Mouse (Mus musculus) hindbrain, embryonic 11.5 days (tissue): Measurements from ENCODE around the gene Slc12a5. TPM values are rescaled to one million over a fixed set of nuclear protein-coding genes. Genes with fewer than 3 reads are reported as not detected.

Experiments
- ATAC-seq: fragments of 200-750 bp; cut with Nextera tagmentation; 2 replicates; pipeline ENCODE4 v1.8.0; 2017; ENCODE audit warnings: mild to moderate bottlenecking, moderate TSS enrichment, moderate library complexity; ENCODE audit not compliant: low FRiP score
- DNase-seq: peaks from one replicate; pipeline ENCODE4 v3.0.0-alpha.2; 2015; ENCODE audit warnings: low spot score
- H3K27ac ChIP-seq: fragments of 300-500 bp; sonication (generic); 2 replicates; pipeline ENCODE4 v1.5.1; 2014; ENCODE audit warnings: mild to moderate bottlenecking, low read depth, low read length
- H3K27me3 ChIP-seq: fragments of 300-500 bp; sonication (generic); 2 replicates; pipeline ENCODE4 v1.6.1; 2014; ENCODE audit warnings: mild to moderate bottlenecking, low read length, moderate library complexity, mixed read lengths; ENCODE audit not compliant: control insufficient read depth, insufficient read depth
- H3K36me3 ChIP-seq: fragments of 300-500 bp; sonication (generic); 2 replicates; pipeline ENCODE4 v1.6.1; 2014; ENCODE audit warnings: mild to moderate bottlenecking, low read length, moderate library complexity, mixed read lengths; ENCODE audit not compliant: control insufficient read depth, insufficient read depth
- H3K4me1 ChIP-seq: fragments of 300-500 bp; sonication (generic); replicated peaks from 2 replicates; pipeline ENCODE4 v1.6.1; 2014; ENCODE audit warnings: low read length, mixed read lengths; ENCODE audit not compliant: control insufficient read depth, insufficient read depth
- H3K4me2 ChIP-seq: fragments of 300-500 bp; sonication (generic); replicated peaks from 2 replicates; pipeline ENCODE4 v1.6.1; 2014; ENCODE audit warnings: mild to moderate bottlenecking, low read depth, low read length
- H3K4me3 ChIP-seq: fragments of 300-500 bp; sonication (generic); 2 replicates; pipeline ENCODE4 v1.5.1; 2014; ENCODE audit warnings: low read depth, low read length
- H3K9ac ChIP-seq: fragments of 300-500 bp; sonication (generic); 2 replicates; pipeline ENCODE4 v1.6.1; 2014; ENCODE audit warnings: low read depth, low read length
- H3K9me3 ChIP-seq: fragments of 300-500 bp; sonication (generic); 2 replicates; pipeline ENCODE4 v1.6.1; 2016; ENCODE audit warnings: low read length; ENCODE audit not compliant: control insufficient read depth
- WGBS: fragments of 180-500 bp; shearing (Covaris S2); extraction: QIAGEN DNeasy Blood & Tissue Kit; methylation state at CpG from one replicate; pipeline ENCODE4 v1.1.7; 2014; 5-methylcytosine and 5-hydroxymethylcytosine counted together
- polyA plus RNA-seq: library from polyadenylated mRNA; unstranded; fragments of >200 nt; fragmentation: Nextera tagmentation; extraction: Ambion mirVana; gene quantifications from 2 replicates; pipeline ENCODE4 v1.2.1, GENCODE M21; 2014

The Slc12a5 gene
- polyA plus RNA-seq, 1 experiment from 2014 or later: 7.4 TPM

GRCm38 (mm10) chr2:164979749-164980148 is 19.1 kb downstream of the Slc12a5 start:
- Histone ChIP-seq H3K27ac (no peak overlapping the region), H3K36me3 (no peaks in the 10 kb centered on the region), H3K9ac (no peak overlapping the region), H3K4me1 (no peaks in the 10 kb centered on the region), H3K4me3 (no peak overlapping the region), H3K9me3 (no peaks in the 10 kb centered on the region), H3K4me2 (no peak overlapping the region), H3K27me3 (0 out of 2 replicates have a peak, but pooled peaks cover 6% of the 10 kb centered on the region)
- DNase-seq (peak; percentile 71), ATAC-seq (no peak)
- WGBS: 24% methylated on average over 7 of the region's 7 CpGs

- Histone ChIP-seq H3K27ac (no peak overlapping the region), H3K9me3 (no peaks in the 10 kb centered on the region), H3K4me2 (no peak overlapping the region), H3K9ac (no peak overlapping the region), H3K27me3 (no peaks in the 10 kb centered on the region), H3K4me3 (no peak overlapping the region), H3K36me3 (no peaks in the 10 kb centered on the region), H3K4me1 (no peaks in the 10 kb centered on the region)
- WGBS: 86% methylated on average over 6 of the region's 6 CpGs
- ATAC-seq: no peak
- no peak for DNase-seq
These were observed 25.4 kb downstream of the Slc12a5 start for GRCm38 (mm10) chr2:164985962-164986361.

GRCm38 (mm10) chr2:164986371-164987027 is 25.9 kb downstream of the Slc12a5 start:
- ATAC-seq: no peak
- Histone ChIP-seq H3K4me2 (no peak overlapping the region), H3K27me3 (no peaks in the 10 kb centered on the region), H3K27ac (no peak overlapping the region), H3K4me3 (no peak overlapping the region), H3K9ac (no peak overlapping the region), H3K9me3 (no peaks in the 10 kb centered on the region), H3K36me3 (no peaks in the 10 kb centered on the region), H3K4me1 (no peaks in the 10 kb centered on the region)
- 76% methylated on average over 14 of the region's 14 CpGs for WGBS
- DNase-seq: no peak

- H3K27me3 ChIP-seq: no peaks in the 10 kb centered on the region
- no peak overlapping the region for H3K27ac ChIP-seq
- no peak for DNase-seq
- H3K36me3 ChIP-seq: no peaks in the 10 kb centered on the region
- H3K9ac ChIP-seq: no peak overlapping the region
- WGBS: 76% methylated on average over 13 of the region's 13 CpGs
- ATAC-seq: no peak
- H3K4me1 ChIP-seq: no peaks in the 10 kb centered on the region
- no peak overlapping the region for H3K4me3 ChIP-seq
- H3K9me3 ChIP-seq: no peaks in the 10 kb centered on the region
- H3K4me2 ChIP-seq: no peak overlapping the region
These were observed 28.2 kb downstream of the Slc12a5 start for GRCm38 (mm10) chr2:164988777-164989176.

GRCm38 (mm10) chr2:164991111-164991510 is 30.5 kb downstream of the Slc12a5 start:
- WGBS: 82% methylated on average over 3 of the region's 3 CpGs
- H3K27ac ChIP-seq: no peak overlapping the region
- no peaks in the 10 kb centered on the region for H3K4me1 ChIP-seq

GRCm38 (mm10) chr2:164991808-164992207 is 31.2 kb downstream of the Slc12a5 start:
- ATAC-seq: no peak
- Histone ChIP-seq H3K27ac (no peak overlapping the region), H3K36me3 (no peaks in the 10 kb centered on the region), H3K4me2 (no peak overlapping the region), H3K9me3 (no peaks in the 10 kb centered on the region), H3K4me3 (no peak overlapping the region), H3K27me3 (peaks cover 7% of the 10 kb centered on the region; the same call in 1 of the 2 replicates), H3K4me1 (no peaks in the 10 kb centered on the region), H3K9ac (no peak overlapping the region)
- DNase-seq: no peak
- WGBS: 46% methylated on average over 10 of the region's 10 CpGs

More at GRCm38 (mm10) chr2:164991111-164991510, 30.5 kb downstream of the Slc12a5 start:
- no peak overlapping the region for H3K4me3 ChIP-seq
- ATAC-seq (no peak), DNase-seq (no peak)
- no peaks in the 10 kb centered on the region for H3K36me3 ChIP-seq
- H3K4me2 ChIP-seq: no peak overlapping the region
- H3K9me3 ChIP-seq: no peaks in the 10 kb centered on the region
- H3K27me3 ChIP-seq: peaks cover 6% of the 10 kb centered on the region; the same call in 1 of the 2 replicates
- no peak overlapping the region for H3K9ac ChIP-seq

- WGBS: 90% methylated on average over 11 of the region's 11 CpGs
These were observed 33.6 kb downstream of the Slc12a5 start for GRCm38 (mm10) chr2:164994156-164994555.

GRCm38 (mm10) chr2:164994659-164995428 is 34.2 kb downstream of the Slc12a5 start:
- no peaks in the 10 kb centered on the region for H3K36me3 ChIP-seq
- DNase-seq (no peak), ATAC-seq (no peak)
- H3K27me3 ChIP-seq: peaks cover 25% of the 10 kb centered on the region
- no peak overlapping the region for H3K4me2 ChIP-seq
- no peak overlapping the region for H3K27ac ChIP-seq
- H3K9ac ChIP-seq: no peak overlapping the region
- H3K9me3 ChIP-seq: no peaks in the 10 kb centered on the region
- H3K4me3 ChIP-seq: no peak overlapping the region
- peaks cover 9% of the 10 kb centered on the region; the same call in 1 of the 2 replicates for H3K4me1 ChIP-seq
- WGBS: 57% methylated on average over 21 of the region's 21 CpGs

More at GRCm38 (mm10) chr2:164994156-164994555, 33.6 kb downstream of the Slc12a5 start:
- Histone ChIP-seq H3K4me3 (no peak overlapping the region), H3K9me3 (no peaks in the 10 kb centered on the region), H3K27ac (no peak overlapping the region), H3K36me3 (no peaks in the 10 kb centered on the region), H3K27me3 (peaks cover 25% of the 10 kb centered on the region), H3K4me2 (no peak overlapping the region), H3K9ac (no peak overlapping the region), H3K4me1 (peaks cover 9% of the 10 kb centered on the region; the same call in 1 of the 2 replicates)
- ATAC-seq (no peak), DNase-seq (no peak)
